Mouse (Mus musculus): ENCODE data around the gene Snrpb2.

Snrpb2 gene

DNA sequence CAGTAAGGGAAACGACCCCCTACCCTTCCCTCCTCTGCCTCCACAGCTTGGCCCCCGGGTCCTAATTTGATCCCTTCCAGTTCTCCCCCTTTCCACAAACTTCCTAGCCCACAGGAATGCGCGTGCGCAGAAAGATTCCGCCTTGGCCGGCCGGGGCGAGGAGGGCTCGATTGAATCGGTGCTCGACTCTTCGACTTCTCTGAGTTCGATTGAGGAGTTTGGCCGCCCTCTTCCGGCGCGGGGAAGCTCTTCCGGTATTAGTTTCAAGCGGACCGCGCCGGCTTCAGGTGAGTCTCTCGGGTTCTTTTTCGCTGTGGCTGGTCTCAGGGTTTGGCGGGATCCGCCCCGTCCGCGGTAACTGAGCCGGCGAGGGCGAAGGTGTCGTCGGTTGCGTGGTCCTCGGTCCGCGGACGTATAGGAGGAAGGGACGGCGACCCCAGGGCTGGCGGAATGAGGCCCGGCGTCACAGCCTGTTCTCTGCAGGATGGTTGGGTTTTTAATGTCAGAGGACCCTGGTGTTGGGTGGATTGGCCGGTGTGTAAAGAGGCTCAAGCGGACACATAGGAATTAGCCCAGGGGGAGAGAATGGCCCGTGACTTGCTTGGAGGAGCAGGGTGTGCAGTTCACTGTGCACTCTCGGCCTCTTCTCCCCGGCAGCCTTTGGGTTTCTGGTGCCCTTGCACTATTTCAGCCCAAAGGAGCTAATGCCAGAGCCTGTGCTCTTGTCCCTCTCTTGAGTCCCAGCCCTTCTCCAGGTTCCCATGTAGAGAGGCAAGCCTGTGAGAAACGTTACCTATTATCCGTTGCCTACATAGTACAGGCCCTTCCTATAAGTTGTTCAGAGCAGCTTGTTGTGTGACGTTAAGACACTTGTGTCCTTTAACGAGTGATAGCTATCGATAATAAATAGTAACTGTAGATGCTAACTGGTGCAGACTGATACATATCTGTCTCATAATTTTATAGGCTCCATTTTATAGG lies at the start of gene Snrpb2:
TSS of gene Snrpb2 (plus strand) at position 228 of the 981 bp plus-strand sequence.
- DNase-seq (ENCODE audit: low spot score): peak; percentile 90

DNA sequence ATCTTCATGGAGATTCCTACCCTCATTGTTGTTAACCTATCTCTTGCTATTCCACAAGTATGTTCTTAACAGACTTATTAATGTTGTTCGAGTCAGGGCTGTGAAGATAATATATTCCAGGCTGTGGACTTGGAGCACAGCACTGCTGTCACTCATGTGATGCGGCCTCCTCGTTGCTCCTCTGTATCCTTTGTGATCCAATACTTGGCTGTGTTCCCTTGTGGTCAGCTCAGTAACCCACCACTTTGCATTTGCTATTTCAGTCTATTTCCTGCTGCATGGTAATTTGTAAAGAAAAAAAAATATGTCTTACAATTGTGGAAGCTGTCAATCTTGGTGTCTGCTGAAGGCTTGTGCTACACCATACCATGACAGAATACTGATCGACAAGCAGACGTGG lies 49.8 kb upstream of the Snrpb2 start:
- DNase-seq (ENCODE audit: low spot score): no peak

DNA sequence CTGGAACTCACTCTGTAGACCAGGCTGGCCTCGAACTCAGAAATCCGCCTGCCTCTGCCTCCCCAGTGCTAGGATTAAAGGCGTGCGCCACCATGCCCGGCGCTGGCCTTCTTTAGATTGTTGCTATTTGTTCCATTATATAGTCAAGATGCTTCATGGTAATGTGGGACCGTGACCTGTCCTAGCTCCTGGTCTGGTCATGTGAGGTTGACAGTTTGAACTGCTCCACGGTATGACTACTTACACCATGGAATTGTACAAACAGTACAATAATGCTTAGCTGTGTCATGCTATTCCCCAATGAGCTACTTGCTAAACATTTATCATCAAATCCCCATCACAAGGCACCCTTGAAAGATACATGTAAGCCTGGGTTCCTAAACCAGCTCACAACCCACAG lies 44.8 kb upstream of the Snrpb2 start:
- no peak for DNase-seq (ENCODE audit: low spot score)

DNA sequence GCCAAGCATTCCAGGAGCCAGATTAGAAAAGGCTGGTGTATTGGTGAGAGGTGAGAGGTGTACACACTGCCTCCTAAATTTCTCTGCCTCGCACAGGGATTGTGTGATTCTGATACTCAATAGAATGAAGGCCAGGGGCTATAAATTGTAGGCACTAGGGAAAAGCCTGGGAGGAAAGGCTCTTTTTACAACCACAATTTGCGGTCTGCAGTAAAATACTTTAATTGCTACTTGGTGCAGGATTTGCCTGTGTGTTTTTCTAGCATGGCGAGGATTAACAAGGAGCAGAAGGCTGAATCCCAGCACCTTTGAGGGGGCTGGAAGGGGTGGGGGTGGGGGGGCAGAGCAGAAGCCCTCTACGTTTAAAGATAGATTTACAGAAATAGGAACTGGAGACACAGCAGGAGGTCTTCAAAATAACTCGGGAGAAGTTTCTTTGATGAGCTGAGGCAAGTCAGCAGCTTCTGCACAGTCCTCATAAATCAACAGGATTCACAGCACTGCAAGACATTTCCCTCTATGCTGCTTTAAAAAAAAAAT lies 44.2 kb upstream of the Snrpb2 start:
- DNase-seq (ENCODE audit: low spot score): no peak

DNA sequence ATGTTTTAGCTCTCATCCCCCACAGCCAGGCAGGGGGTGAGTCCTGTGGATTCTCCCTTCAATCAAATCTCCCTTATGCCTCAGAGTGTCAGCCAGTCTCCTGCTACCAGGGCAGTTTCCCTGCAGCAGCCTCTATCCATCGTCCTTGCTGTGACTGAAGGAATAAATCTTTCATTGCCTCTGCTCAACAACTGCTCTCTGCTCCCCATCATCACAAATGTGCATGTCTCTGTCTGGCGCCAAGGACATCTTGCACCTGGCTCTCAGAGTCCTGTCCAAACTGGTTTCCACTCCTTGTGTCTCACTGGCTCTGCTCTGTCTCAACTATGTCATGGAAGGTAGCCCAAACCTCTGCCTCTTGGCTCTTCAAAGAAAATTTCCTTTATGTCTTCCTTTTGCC lies 43.1 kb upstream of the Snrpb2 start:
- no peak for DNase-seq (ENCODE audit: low spot score)

DNA sequence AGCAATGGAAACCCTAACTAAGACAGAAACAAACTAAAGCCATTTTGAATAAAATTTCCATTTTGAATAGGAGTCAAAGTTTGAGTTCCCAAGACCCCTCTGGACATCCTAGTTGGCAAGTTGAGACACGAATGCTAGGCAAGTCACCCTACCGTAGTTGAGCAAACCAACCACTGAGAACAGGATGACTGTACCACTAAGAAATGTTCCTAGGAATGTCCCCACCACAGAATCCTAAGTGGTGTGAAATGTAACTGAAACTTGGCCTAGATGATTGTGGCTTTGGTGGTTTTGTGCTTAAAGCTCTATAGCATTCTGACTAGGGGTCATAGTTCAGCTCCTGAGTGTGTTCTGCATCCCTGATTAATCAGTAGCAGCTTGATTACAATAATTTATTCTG lies 39.5 kb upstream of the Snrpb2 start:
- DNase-seq (ENCODE audit: low spot score): no peak

DNA sequence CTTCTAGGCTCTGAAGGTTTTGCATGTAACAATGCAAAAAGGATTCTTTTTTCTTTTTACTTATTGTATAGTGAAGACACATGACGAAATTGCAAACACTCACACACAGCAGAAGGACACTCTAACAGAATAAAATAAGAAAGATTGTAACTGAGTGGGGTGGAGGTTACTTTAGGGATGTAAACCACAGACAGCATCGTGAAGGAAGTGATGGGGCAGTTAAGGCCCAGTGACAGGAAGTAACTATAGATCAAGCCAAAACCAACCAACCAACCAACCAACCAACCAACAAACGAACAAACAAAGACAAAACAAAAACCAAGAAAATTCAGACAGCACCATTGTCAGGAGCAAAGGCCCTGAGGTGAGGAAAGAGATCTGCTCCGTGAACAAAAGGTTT lies 38.6 kb upstream of the Snrpb2 start:
- no peak for DNase-seq (ENCODE audit: low spot score)

DNA sequence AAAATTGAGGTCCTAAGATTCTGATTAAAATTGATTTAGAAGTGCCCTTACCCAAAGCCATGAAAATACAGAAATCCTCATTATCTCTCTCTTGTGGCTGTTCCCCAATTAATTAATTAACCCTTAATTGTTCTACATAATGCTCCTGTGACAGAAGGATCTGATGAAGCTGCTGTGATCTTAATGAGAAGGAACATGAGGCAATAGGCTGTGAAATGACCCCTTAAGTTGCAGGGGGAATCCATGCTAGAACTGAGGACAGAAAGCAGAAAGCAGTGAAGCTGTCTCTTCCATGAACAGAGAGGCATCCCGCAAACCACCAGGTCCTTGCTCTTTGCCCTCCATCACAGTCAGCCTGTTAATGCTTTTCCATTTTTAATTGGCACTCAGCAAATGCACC lies 31.6 kb upstream of the Snrpb2 start:
- DNase-seq (ENCODE audit: low spot score): no peak

DNA sequence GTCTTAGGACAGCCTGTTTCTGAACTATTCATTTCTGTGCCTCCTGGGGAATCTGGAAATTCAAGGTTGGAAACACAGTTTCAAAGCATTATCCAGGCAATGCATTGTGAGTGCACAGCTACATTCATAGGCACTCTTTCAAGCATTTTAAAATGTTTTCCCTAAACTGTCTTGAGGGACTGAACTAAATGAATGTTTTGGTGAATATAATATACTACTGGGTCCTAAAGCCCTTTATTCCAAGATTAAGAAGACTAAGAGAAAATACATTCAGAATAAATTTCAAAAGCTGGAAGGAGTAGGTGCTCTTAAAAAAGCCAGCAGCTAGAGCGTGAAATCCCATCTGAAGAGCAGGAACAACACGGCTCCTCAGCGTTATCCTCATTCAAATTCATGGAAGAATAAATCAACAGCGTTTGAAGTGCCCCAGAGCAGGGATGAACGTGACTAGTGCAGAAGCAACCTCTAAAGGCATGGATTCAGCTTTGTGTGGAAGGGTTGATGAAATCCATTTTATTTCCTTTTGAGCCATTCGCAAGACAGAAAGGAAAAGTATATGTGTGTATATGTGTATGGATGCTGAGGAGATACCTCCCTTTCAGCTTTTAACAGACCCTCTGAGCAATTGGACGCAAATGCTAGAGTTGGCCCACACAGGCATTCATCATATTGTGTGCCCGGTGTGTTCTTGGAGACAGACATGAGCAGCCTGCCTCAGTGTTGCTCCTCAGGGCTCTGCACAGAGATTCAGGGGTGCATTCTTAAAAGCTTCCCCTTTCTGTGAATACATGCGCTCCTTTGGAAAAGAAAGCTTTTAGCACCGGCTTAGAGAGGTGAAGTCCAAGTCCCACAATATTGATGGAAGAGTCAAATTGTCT lies 30.2 kb upstream of the Snrpb2 start:
- no peak for DNase-seq (ENCODE audit: low spot score)

DNA sequence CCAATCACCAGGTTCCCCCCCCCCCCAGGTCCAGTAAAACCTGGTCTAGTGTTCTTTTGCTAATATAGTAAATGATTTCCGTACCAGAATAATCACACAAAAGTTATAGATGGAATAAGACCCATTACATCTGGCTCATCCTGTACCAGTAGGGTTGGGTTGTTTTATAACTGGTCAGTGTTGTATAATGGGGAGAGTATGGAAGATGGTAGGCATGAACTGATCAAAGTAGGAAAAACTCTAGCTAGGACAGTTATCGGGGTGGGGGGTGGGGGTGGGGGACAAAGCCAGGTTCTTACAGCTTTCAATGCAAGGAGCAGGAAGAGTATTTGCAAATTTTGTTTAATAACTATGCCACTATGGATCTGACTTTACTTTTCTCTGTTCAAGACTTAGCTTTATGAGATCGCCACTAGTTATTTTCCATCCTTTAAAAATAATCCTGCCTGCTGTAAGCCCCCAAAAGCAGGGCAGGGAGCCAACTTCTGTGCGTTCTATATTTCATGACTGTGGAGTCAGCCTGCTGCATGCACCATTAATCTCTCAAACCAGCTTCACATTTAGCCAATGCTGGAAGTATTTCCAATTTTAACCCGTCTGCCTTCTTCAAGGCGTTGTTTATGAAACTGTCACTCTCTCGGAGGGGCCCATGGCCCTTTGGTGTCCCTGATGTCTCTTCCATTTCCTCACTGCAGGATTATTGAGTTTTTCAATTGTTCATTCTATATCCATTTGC lies 28.3 kb upstream of the Snrpb2 start:
- DNase-seq (ENCODE audit: low spot score): no peak

DNA sequence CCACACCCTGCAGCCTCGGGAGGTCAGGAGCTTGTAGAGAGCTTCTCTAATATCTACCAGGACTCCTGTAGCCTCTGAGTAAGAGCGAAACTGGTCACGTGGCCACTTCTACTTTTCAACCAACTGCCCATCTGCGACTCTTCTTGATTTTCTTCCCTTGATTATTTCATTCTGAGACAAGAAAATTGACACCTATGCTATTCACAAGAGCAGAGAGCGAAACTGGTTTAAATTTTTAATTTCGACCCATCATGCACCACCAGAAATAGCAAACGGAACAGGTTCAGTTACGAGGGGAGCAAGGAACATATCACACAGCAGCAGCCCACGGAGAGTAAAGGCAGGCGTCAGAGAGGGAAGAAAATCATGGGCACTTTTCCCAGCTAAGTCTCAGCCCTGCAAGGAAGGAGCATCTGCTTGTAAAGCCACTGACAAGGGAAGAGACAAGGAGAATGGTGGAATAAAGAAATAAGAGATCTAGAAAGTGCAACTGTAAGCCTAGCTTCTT lies 27.7 kb upstream of the Snrpb2 start:
- no peak for DNase-seq (ENCODE audit: low spot score)

DNA sequence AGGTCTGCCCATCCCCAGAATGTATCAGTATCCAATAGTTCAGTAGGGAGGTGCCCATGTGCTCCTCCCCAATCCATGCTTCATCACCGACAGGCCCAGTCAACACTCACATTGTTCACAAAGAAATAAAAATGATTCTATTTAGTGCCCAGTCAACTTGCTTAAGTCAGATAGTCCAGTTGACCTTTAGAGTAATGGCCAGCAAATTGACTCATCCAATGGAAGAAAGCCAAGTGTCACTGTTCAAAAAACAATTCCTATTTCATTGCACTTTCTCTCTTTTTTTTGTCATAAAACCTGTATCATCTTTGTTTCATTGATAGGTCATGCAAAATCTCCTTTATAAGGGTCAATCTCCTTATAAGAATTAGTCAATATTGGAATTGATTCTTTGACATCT lies 21.2 kb upstream of the Snrpb2 start:
- DNase-seq (ENCODE audit: low spot score): no peak

DNA sequence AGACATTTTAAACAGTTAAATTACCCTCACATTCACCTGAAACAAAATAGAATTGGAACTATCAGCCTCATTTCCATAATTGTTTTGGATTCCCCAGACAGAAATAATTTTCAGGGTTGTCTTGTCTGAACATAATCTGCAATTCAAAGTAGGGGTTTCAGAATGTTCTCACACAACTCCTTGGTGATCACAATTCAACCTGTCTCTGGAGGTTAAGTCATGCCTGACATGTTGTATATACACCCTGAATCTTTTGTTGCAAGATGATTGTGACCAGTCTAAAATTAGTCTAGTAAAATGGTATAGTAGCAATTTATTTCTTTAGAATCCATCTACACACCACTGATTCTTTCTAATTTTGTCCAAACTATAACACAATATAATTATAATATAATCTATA lies 7.6 kb upstream of the Snrpb2 start:
- no peak for DNase-seq (ENCODE audit: low spot score)

DNA sequence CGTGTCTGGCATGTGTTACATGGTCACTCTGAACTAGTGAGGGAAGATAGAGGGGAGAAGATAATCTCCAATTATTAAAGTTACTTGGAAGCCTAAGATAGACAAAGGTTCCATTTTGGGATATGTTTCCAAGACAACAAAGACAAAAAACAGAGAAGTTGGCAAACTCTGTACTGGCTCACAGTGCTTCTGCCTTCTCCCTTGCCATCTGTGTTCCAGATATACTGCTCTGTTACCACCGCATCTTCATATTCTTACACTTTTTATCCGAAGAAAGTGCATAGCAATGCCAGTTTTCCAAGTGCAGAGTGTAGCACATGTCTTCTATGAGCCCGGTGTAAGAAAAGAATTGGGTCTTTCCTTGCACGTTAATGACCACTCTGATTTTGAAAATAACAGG lies 6.1 kb upstream of the Snrpb2 start:
- DNase-seq (ENCODE audit: low spot score): no peak

DNA sequence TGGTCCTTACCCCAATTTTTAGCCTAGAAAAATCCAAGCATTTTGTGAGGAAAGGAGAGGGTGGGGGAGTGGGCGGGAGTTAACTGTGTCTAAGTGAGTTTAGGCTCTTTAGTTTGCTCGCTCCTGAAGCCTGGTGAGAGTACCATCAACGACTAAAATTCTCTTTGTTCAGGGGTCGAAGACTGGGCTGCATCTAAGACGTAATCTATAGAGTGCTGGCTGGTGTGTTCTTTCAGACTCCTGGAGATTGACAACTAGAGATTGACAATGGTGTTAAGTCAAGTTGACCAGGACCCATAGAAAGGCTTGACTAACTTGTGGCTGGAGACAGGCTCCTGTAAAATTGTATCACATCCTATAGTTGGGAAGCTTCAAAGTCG lies 417 bp upstream of the Snrpb2 start:
- DNase-seq (ENCODE audit: low spot score): no peak

DNA sequence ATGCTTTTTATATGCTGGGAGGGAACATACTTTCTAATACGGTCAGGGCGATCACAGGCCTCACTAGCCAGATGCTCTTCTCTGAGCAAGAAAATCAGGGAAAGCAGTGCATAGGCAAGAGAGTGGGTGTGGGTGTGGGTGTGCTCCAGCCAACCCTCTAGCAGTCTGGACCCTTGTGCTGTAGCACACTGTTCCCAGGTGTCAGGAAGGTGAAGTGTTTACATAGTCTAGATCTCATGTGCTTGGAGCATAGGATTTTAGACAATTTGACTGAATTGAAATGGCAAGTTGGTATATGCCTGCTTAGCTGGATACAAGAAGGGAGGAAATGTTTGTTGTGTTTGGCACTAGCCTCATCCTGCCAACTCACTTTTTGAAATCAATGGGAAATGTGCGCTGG lies 3.1 kb downstream of the Snrpb2 start:
- DNase-seq (ENCODE audit: low spot score): no peak

DNA sequence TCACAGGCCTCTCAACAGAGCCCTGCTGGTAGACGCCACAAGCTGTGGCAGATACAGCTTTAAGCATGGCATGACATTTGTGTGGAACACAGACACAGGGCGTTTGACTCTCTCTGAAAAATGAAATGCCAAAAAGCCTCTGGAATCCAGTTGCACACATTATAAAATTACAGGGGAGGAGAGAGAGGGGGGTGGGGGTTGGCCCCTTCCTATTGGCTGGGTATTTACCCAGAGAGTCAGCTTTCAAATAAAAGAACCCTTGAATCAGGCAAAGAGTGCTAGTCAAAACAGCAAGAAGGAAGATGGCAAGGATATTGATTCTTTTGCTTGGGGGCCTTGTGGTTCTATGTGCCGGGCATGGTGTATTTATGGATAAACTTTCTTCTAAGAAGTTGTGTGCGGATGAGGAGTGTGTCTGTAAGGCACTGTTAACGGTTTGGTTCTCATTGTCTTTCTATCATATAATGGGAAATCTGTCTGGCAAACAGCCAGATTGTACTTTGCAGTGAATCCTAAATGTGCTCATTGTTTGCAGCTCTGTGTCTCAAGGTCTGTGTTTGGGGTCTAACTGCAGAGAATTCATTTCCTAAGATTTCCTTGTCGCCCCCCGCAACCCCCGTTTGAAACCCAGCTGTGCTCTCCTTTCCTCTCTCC lies 15.5 kb downstream of the Snrpb2 start, which contains the start of gene Otor:
TSS of gene Otor (plus strand) at position 276 of the 654 bp plus-strand sequence.
- DNase-seq (ENCODE audit: low spot score): no peak

DNA sequence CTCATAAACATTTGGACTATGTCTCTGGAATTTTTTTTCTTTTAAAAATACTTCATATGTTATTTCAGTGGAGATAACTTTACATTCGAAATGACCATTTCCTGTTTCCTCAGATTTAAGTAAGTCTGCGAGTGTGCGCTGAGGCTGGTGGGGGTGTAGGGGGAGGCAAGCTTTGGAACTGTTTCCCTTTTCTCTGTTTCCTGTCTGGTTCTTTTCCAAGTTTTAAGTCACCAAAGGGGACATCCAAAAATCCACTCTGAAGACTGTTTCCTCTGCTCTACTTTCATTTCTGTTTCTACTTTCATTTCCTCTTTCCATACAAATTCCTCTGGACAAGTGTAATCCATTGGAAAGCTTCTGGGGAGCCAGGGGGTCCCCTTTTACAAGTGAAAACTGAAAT lies 18.9 kb downstream of the Snrpb2 start:
- no peak for DNase-seq (ENCODE audit: low spot score)

DNA sequence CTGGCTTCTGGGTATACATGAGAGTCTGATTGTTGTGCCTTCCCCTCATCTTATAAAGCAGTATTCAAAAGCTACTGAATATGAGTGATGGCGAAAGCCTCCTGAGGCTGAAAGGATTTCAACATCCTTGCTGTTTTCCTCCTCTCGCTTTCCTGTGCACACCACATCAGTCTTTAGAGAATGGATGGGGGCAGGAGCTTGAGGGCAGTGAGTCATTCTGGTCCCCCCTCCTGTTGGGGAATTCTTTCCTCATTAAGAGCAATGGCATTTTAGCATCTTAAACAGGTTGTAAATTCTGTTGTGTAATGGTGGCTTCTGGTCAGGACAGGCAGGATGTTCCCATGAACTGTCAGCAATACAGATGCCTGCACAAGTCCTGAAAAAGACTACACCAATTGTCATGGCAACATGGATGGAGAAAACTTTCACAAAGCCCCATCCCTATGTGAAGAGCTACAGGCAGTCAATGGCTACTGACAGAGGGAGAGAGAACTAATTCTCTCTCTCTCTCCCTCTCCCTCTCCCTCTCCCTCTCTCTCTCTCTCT lies 22.1 kb downstream of the Snrpb2 start:
- no peak for DNase-seq (ENCODE audit: low spot score)

DNA sequence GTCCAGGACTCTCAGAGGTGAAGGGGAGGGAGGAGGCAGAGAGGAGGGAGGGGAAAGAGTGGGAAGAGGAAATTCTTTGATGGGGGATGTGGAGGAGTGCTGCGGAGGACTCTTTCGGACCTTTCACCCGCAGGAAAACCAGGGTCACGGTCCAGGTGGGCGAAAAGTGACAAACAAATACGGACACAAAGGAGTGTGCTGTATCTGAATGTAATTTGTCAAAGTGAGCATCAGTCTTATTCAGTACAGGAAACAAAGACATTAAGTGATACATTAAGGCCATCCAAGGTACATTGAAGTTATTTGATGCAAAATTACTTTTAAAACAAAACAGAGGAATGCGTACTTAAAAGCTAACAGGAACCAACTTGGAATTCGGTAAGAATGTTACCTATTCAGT lies 27.0 kb downstream of the Snrpb2 start:
- no peak for DNase-seq (ENCODE audit: low spot score)

DNA sequence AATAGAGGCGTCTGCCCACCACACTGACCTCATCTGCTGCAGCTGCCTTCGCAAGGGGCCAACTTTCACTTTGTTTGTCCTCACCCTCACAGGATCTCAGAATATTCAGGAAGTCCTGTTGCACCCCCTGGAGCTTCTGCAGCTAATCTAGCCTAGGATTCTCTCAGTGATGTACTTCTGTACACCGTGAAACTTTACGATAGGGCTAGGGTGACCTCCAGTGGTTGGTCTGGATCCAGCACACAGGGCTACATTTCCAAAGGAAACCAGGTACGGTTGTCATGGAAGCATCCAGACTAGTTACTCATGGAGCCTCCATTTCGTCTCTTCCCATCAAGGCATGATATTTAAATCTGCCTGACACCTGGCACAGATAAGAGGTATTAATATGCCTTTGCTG lies 30.9 kb downstream of the Snrpb2 start:
- peak; percentile 56 for DNase-seq (ENCODE audit: low spot score)
